Mouse (Mus musculus): ENCODE measurements around the gene Cdk20. TPM values are rescaled to one million over a fixed set of nuclear protein-coding genes. Genes with fewer than 3 reads are reported as not detected.

Cdk20 gene
- total and polyA plus RNA-seq, 3 experiments = 0.21 to 2.2 (median 1.5) TPM

DNA sequence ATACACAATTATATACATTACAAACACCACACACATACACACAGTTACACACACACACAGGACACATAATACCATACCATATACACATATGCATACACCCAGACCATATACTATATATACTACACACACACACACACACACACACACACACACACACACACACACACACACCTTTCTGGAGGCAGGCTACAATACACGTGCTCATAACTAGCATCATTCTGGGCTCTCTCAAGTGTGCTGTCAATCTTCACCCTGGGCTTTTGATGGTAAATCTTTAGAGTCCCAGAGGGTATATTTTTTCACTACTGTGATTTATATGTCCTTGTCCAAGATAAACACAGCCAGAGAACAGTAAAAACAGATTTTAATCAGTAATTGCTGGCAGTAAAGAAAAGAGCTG is 6.8 kb upstream of the Cdk20 start:
- in situ Hi-C loops (cut with MboI; ENCODE audit: low pct_ligation_motif_present, low pct_unique_long_range_greater_than_20kb, low sequenced_read_pairs) = no loop called here
- Histone ChIP-seq H3K27ac (ENCODE audit: insufficient read depth, low read depth) (no peak overlapping the region), H3K4me1 (ENCODE audit: control insufficient read depth in 1 of 2, insufficient read depth in 2 of 2) (0 out of 4 replicates have a peak, but pooled peaks cover 0 to 3% of the 10 kb centered on the region in 2 experiments), H3K79me2 (replicated peaks; ENCODE audit: control insufficient read depth, extremely low read depth, insufficient read depth, poor library complexity, severe bottlenecking) (no peaks in the 10 kb centered on the region), H3K4me2 (ENCODE audit: insufficient read depth, low read depth, poor library complexity, severe bottlenecking) (no peak overlapping the region), H3K27me3 (replicated peaks) (no peaks in the 10 kb centered on the region), H3K9ac (ENCODE audit: insufficient read depth, low read depth) (no peak overlapping the region), H3K36me3 (replicated peaks in 1 of 2; ENCODE audit: control insufficient read depth in 1 of 2, insufficient read depth in 1 of 2, low read length in 1 of 2) (no peaks in the 10 kb centered on the region), H3K4me3 (replicated peaks in 1 of 3; ENCODE audit: low read depth in 2 of 3, low read length in 2 of 3, poor library complexity in 1 of 3) (no peak overlapping the region), H3K9me3 (replicated peaks; ENCODE audit: low read length) (no peaks in the 10 kb centered on the region)
- no peak for TF ChIP-seq KAT2A (IDR thresholded peaks at IDR 0.05; ENCODE audit: insufficient replicate concordance, low read length)
- TF ChIP-seq SMC3 (IDR thresholded peaks at IDR 0.05; ENCODE audit: low read depth, low read length) = no peak
- no peak for TF ChIP-seq ELF1 (IDR thresholded peaks at IDR 0.05; ENCODE audit: low read depth, low read length)
- TF ChIP-seq MAZ (IDR thresholded peaks at IDR 0.05; ENCODE audit: low read depth, low read length) = no peak
- TF ChIP-seq JUN (IDR thresholded peaks at IDR 0.05; ENCODE audit: insufficient read depth, low read depth, low read length) = no peak
- TF ChIP-seq CTCF (conservative IDR thresholded peaks at IDR 0.05 in 1 of 2, IDR thresholded peaks at IDR 0.05 in 1 of 2; ENCODE audit: low read depth in 2 of 2, low read length in 2 of 2) = no peak
- no peak for TF ChIP-seq NELFE (IDR thresholded peaks at IDR 0.05; ENCODE audit: low read depth, low read length)
- TF ChIP-seq PAX5 (IDR thresholded peaks at IDR 0.05; ENCODE audit: low read length) = no peak
- no peak for TF ChIP-seq CHD2 (IDR thresholded peaks at IDR 0.05; ENCODE audit: low read length)
- no peak for TF ChIP-seq ZMIZ1 (IDR thresholded peaks at IDR 0.05; ENCODE audit: low read depth, low read length)
- TF ChIP-seq BHLHE40 (IDR thresholded peaks at IDR 0.05; ENCODE audit: low read depth, low read length) = no peak
- TF ChIP-seq ZNF384 (IDR thresholded peaks at IDR 0.05; ENCODE audit: low read depth, low read length) = no peak
- no peak for TF ChIP-seq E2F4 (IDR thresholded peaks at IDR 0.05; ENCODE audit: insufficient replicate concordance, low read depth, low read length)
- dilution Hi-C loops (cut with MboI; ENCODE audit: extremely low pct_ligation_motif_present, extremely low pct_unique_long_range_greater_than_20kb, low sequenced_read_pairs) = no loop called here
- no peak for DNase-seq (ENCODE audit: extremely low read depth)

DNA sequence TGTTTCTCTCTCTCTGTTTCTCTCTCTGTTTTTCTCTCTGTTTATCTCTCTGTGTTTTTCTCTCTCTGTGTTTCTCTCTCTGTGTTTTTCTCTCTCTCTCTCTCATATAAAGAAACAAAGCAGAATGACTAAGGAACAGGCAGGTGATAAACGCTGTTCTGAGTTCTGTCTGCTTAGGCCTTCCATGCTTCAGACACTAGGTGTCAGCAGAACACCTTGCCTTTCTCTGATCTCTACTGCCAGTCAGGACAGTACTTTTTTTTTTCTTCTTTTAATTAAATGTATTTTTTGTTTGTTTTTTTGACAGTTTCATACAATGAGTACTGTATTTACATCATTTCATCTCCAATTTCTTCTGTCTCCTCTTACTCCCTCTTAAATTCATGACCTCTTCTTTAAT is 2.8 kb upstream of the Cdk20 start:
- H3K4me3 ChIP-seq (replicated peaks in 1 of 3; ENCODE audit: low read depth in 2 of 3, low read length in 2 of 3, poor library complexity in 1 of 3) = no peak overlapping the region
- H3K4me1 ChIP-seq (ENCODE audit: control insufficient read depth in 1 of 2, insufficient read depth in 2 of 2) = 0 out of 4 replicates have a peak, but pooled peaks cover 0 to 6% of the 10 kb centered on the region in 2 experiments

More for the DNA sequence above, 2.8 kb upstream of the Cdk20 start:
- no peaks in the 10 kb centered on the region for H3K9me3 ChIP-seq (replicated peaks; ENCODE audit: low read length)
- peak; percentile 29 for DNase-seq (ENCODE audit: extremely low read depth)
- H3K27ac ChIP-seq (ENCODE audit: insufficient read depth, low read depth) = no peak overlapping the region
- in situ Hi-C loops (cut with MboI; ENCODE audit: low pct_ligation_motif_present, low pct_unique_long_range_greater_than_20kb, low sequenced_read_pairs) = no loop called here
- H3K4me2 ChIP-seq (ENCODE audit: insufficient read depth, low read depth, poor library complexity, severe bottlenecking) = no peak overlapping the region
- H3K79me2 ChIP-seq (replicated peaks; ENCODE audit: control insufficient read depth, extremely low read depth, insufficient read depth, poor library complexity, severe bottlenecking) = no peaks in the 10 kb centered on the region
- dilution Hi-C loops (cut with MboI; ENCODE audit: extremely low pct_ligation_motif_present, extremely low pct_unique_long_range_greater_than_20kb, low sequenced_read_pairs) = no loop called here
- no peaks in the 10 kb centered on the region for H3K27me3 ChIP-seq (replicated peaks)
- TF ChIP-seq NELFE (IDR thresholded peaks at IDR 0.05; ENCODE audit: low read depth, low read length) (no peak), BHLHE40 (IDR thresholded peaks at IDR 0.05; ENCODE audit: low read depth, low read length) (no peak), RCOR1 (conservative IDR thresholded peaks at IDR 0.05; ENCODE audit: low read depth, low read length) (no peak), PAX5 (IDR thresholded peaks at IDR 0.05; ENCODE audit: low read length) (no peak), IRF4 (IDR thresholded peaks at IDR 0.05; ENCODE audit: low read depth, low read length) (no peak), CTCF (conservative IDR thresholded peaks at IDR 0.05 in 1 of 2, IDR thresholded peaks at IDR 0.05 in 1 of 2; ENCODE audit: low read depth in 2 of 2, low read length in 2 of 2) (peak; percentile 9 to 47; a peak in 2 of 4 replicates), USF1 (IDR thresholded peaks at IDR 0.05; ENCODE audit: low read depth, low read length) (no peak), JUND (conservative IDR thresholded peaks at IDR 0.05; ENCODE audit: low read depth, low read length) (no peak), RAD21 (IDR thresholded peaks at IDR 0.05; ENCODE audit: low read depth, low read length) (peak; percentile 40), KAT2A (IDR thresholded peaks at IDR 0.05; ENCODE audit: insufficient replicate concordance, low read length) (no peak), MYC (IDR thresholded peaks at IDR 0.05; ENCODE audit: low read depth, low read length) (no peak), POLR2A (IDR thresholded peaks at IDR 0.05; ENCODE audit: low read depth, low read length) (no peak), MAZ (IDR thresholded peaks at IDR 0.05; ENCODE audit: low read depth, low read length) (no peak), USF2 (conservative IDR thresholded peaks at IDR 0.05; ENCODE audit: low read depth, low read length) (no peak), TBP (conservative IDR thresholded peaks at IDR 0.05; ENCODE audit: low read depth, low read length) (no peak), EP300 (IDR thresholded peaks at IDR 0.05; ENCODE audit: low read length) (no peak), MEF2A (IDR thresholded peaks at IDR 0.05; ENCODE audit: borderline replicate concordance, low read depth, low read length) (no peak), ZKSCAN1 (IDR thresholded peaks at IDR 0.05; ENCODE audit: borderline replicate concordance, low read depth, low read length) (no peak), SIN3A (IDR thresholded peaks at IDR 0.05; ENCODE audit: low read length) (no peak), ELF1 (IDR thresholded peaks at IDR 0.05; ENCODE audit: low read depth, low read length) (no peak), TCF12 (IDR thresholded peaks at IDR 0.05; ENCODE audit: low read depth, low read length) (no peak), JUN (IDR thresholded peaks at IDR 0.05; ENCODE audit: insufficient read depth, low read depth, low read length) (no peak), ZC3H11A (IDR thresholded peaks at IDR 0.05; ENCODE audit: low read depth, low read length) (no peak), POLR2AphosphoS2 (IDR thresholded peaks at IDR 0.05; ENCODE audit: low read depth, low read length) (no peak), ZNF384 (IDR thresholded peaks at IDR 0.05; ENCODE audit: low read depth, low read length) (peak; percentile 73), MAX (IDR thresholded peaks at IDR 0.05; ENCODE audit: low read length) (no peak), NRF1 (IDR thresholded peaks at IDR 0.05; ENCODE audit: low read depth, low read length) (no peak), SMC3 (IDR thresholded peaks at IDR 0.05; ENCODE audit: low read depth, low read length) (peak; percentile 13)
- H3K36me3 ChIP-seq (replicated peaks in 1 of 2; ENCODE audit: control insufficient read depth in 1 of 2, insufficient read depth in 1 of 2, low read length in 1 of 2) = no peaks in the 10 kb centered on the region
- no peak overlapping the region for H3K9ac ChIP-seq (ENCODE audit: insufficient read depth, low read depth)
